Mouse (Mus musculus) embryo, embryonic 11.5 days (tissue): ENCODE results near the gene Rsu1.

Experiments
- DNase-seq: peaks from one replicate; pipeline ENCODE4 v3.0.0-alpha.2; 2012; ENCODE audit warnings: low read depth, low spot score

Gene Rsu1

DNA sequence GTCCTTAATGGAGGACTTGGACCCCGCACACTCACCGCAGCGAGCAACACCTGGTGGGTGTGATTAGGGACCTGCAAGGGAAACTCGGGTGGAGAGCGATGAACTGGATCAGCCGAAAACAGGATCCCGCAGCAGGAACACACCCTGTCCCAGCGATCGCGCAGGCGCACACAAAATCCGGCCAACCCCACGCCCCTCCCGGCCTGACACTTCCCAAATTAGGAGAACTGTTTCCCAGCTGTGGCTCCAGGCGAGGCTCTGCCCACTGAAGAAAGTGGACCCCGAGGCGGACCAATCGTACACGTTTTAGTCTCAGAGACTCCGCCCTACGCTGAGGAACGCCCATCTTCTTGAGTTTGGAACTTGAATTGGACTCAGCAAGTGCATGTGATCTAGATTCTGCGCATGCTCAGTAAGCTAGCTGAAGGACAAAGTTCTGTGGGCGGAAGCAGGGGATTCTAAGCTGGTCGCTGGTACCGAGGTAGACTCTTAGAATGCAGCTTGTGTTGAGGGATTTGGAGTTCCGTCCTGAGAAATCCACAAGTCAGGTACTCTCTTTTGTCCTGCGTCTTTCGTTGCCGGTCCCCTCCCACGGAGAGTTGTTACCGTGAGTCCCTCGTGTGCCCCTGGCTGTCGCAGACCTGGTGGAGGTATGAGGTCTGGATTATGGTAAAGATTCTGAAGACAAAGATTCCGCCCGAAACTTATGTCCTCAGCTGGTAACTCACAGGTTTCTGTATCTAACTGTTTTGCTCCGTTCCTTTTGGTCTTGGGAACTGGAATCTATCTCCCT, at the start of gene Rsu1:
Gene Rsu1, minus strand, starts transcription at position 251 of the 793 bp plus-strand sequence.
- peak; percentile 98 for DNase-seq

DNA sequence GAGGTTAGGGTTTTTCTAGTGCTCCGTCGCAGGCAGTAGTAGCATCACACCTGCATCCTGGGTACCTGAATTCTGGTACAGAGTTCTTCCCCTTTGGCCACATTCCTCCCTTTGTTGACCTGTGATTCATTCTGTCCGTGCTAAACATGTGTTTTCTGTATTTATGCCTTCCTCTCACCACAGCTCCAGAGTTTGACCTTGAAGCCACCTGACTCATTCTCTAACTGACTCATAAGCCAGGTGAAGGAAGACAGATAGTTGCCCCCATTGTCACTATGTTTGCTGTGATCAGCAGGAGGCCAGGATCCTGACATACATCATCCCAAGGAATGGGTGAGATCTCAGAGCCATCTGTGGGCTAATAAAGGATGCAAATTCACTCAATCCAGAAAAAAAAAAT, 32.2 kb upstream of the Rsu1 start:
- no peak for DNase-seq

DNA sequence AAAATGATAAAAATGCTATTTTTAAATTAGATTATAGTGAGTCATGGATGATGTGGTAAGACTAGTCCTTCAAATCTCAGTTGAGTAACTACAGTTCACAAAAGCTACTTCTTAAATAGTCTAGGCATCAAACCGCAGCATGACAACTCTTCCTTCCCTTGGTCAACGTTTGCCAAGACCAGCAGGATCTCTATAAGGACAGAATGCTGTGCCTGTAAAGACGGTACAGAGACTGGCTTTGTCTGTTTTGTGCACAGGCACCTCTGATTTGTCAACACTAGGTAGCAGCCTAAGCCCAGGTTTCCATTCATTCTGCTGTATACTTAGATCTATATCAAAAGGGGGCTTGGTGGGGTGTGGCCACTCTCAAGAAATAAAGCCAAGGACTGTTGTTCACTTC, 27.8 kb upstream of the Rsu1 start:
- DNase-seq = no peak

DNA sequence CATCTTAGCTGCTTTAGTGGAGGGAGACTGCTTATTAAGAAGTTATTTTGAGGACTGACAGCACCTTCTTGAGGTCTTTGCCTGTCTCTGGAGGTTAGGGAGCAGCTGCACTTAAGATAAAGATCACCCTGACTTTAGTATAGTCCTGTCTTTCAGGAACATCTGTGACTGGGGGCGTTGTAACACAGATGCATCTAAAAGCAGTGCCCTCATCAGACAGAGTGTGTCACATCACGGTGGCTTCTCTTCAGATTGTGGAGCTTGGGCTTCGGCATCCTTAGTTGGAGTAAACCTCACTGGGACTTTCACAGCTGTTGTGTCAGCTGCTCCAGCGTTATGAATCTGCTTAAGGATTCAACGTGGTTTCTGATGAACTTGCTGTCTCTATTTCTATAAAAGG, 26.5 kb upstream of the Rsu1 start:
- DNase-seq = no peak

DNA sequence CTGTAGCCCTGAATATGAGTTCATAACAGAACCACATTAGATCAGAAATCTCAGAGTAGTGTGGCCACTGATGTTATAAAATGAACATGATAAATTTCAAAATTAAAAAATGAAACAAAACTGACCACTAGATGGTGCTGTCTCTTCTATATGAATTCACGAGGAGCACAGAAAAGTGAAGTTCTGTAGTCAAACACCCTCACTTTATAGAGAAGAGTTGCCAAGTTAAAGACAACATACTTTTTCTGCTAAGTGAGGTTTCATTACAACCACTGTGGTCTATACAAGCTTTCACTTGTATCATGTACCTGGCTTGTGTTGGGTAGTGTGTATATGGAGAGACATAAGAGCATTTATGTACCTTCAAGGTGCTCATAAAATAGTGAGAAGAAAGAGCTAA, 19.4 kb upstream of the Rsu1 start:
- DNase-seq = no peak

DNA sequence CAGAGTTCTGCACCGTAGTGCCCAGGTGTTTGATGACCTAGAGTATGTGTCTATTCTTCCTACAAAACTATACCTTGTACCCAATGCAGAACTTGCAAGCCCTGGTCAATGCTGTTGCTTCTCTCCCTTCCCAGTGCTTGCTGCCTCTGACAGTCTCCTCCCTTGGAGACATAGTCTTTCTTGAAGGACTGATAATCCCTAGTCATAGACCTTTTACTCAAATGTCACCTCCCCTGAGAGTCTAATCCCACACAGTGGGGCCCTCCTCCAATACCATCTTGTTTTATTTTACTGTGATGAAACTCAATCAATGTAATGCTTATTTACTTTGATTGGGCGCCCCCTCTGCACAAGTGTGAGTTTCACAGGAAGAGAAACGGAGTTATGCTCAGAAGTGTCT, 18.9 kb upstream of the Rsu1 start:
- DNase-seq = no peak

DNA sequence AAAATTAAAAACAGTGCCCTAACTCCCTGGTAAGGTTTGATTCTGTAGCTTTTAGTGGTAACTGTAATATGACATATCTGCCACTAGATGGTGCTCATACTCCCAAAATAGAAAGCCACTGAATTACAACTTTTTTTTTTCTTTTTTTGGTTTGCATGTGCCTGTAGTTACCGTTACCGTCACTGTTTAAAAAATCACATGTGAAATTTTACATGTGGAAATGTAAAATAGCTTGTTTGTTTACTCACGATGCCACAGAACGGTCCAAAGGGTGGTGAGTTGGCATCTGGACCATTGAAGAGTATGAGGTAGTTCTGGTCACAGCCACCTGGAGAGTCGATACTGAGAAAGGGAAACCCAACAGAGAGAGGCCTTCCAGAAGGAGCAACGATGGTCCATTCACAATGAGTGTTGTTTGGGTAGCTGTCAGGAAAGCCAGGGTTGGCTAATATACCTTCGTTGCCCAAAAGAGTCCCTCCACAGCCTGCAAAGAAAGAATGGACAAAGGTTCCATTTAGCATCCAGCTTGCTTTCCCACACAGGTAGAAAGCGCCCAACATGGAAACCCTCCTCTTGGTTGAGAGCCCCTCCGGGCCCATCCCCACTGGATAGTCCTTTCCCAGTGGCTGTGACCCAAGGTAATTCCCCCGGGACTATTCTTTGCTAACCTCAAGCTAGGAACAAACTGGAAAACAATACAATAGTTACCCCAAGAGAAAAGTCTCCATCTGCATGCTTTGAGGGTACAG, 7.1 kb upstream of the Rsu1 start:
- no peak for DNase-seq

DNA sequence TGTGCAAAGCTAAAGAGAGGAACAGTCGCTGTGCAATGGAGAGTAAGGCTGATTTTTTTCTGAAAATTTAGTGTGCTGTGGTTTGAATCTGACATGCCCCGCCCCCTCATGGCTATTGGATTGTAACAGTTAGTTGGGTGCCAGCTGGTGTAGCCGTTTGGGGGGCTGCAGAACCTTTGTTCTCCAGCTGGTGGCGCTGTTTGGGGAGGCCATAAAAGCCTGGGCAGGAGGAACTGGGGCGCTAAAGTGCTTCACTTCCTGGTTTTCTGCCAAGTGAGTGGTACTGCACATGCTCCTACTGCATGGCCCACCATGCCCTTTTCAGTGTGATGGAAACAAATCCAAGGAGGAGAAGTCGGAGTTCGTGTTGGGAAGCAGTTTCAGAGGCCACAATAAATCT, 4.7 kb upstream of the Rsu1 start:
- no peak for DNase-seq

DNA sequence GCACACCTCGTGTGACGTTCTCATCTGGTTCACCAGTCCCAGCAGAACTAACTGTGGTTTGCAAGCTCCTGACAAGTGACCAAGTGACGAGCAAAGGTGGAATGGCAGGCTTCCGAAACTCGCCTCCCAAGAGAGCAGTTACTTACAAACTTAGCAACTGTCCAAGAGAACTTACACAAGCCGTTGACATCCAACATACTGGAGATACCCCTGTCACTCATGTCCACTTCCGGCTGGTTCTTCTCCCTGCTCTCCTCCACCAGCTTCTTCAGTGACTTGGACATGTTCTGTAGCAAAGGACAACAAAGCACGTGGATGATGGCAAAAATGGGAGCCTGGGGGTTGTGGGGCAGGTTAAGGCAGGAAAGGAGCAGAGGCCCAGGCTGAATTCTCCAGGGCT, 479 bp downstream of the Rsu1 start:
- no peak for DNase-seq

DNA sequence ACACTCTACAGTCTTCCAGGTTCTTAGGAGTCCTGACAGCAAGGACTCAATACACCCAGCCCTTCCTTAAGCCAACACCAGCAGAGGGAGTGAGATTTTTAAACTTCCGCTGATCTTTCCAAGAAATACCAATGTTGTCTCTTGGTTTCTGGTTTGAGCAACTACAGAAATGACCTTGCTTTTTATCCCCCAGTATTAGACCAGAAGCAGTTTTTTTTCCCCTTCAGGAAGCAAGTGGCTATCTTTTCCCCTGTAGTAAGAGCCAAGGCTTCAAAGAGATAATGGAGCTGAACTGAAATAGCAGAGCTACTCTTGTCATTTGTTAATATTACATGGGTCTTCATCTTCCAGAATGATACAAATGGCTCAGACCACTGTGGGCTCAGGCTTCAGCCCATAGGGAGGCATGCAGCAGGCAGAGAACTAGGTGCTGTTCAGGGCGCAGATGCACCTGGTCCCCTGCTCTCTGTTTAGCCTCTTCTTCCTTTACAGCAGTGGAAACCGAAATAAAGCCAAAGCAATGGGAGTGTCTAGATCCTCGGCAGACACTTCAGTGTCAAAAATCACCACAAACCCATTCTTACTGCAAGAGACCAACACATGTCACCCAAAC, 2.4 kb downstream of the Rsu1 start:
- no peak for DNase-seq

DNA sequence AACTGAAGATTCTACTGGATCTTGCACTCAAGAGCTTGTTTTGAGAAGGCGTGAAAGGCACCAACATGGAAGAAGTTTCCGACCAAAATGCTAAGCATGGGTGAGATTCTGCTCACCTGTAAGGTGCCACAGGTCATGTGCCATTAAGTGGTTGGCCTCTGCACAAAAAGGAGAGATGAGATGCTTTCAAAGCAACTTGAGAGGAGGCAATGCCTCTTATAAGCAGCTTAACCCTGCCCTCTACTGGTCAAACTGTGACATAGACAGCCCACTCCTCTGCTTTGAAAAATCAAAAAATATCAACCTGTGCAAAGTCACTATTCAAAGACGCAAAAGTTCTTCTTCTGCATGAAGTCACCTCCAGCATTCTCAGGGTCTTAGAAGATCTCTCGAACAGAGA, 6.3 kb downstream of the Rsu1 start:
- DNase-seq = no peak

DNA sequence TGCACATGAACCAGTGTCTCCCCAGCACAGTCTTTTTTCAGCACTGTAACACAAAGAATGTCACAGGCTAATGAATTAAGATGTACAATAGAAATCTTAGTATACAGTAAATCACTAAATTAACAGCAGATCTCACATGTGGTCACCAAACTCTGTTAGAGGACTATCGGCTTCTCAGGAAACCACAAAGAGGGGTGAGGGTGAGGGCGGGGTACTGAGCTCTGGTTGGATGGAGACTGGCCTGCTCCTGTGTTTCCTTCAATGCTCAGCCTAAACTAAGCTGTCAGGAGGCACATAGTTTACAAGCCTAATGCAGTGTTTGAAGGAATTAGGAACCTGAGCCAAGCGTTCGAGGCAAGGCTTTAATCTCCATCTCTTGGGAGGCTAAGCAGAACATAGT, 8.1 kb downstream of the Rsu1 start:
- no peak for DNase-seq

DNA sequence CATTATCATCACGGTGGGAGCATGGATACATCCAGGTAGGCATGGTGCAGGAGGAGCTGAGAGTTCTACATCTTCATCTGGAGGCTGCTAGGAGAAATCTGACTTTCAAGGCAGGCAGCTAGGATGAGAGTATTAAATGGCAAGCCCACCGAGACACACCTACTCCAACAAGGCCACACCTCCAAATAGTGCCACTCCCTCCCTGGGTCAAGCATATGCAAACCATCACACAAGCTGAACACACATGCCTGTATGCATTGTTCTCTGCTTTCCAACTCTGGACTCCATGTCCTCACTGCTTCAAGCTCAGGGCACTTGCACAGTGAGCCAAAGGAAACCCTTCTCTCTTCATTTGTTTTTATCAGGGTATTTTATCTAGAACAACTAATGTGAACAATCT, 12.6 kb downstream of the Rsu1 start:
- DNase-seq = no peak

DNA sequence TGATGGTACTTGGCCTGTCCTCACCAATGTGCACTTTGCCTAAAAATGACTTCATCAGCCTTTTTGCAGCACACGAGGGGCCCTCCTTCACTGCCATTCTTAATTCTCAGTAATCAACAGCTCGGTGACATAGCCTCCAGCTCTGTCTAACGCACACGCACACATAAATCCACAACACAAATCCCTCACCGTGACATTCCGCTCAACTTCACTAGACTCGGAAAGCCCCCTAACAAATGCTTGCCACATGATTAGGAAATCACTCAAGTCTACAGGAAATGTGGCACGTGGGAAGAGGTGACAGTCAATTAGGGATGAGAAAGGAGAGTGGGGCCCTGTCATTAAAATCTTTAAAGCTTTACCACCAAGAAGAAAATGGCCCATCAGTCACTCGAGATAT, 30.5 kb downstream of the Rsu1 start:
- no peak for DNase-seq

DNA sequence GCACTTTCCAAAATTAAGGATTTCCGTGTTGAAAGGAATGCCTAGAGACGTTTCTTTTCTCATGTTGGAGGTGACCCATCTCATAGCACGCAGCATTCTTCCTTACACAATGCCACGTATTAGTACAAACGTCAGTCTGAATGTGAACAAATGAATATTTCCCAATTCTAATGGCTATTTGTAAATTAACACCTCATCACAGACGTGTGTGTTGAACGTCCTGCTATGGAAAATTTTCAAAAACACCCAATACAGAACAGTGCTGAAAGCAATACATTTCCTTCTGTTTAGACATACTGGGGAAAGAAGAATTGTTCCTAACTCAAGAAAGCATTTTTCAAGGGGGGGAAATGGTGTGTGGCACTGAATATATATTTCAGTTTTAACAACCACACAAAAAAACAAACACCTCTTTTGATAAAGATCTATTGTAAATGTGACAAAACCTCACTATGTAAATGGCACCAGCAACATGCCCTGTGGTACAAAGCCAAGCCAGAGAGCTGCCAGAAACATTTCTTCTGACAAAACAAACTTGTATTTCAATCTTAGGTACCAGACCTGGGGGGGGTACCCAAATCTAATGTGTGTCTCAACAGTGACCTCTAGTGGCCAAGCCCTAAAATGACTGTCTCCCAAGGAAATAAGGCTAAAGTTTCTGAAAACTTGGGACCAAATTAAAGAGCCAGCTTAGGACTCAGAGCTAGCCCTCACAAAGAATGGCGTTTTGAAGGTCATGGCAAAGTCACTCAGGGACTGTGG, 33.9 kb downstream of the Rsu1 start:
- peak; percentile 55 for DNase-seq

DNA sequence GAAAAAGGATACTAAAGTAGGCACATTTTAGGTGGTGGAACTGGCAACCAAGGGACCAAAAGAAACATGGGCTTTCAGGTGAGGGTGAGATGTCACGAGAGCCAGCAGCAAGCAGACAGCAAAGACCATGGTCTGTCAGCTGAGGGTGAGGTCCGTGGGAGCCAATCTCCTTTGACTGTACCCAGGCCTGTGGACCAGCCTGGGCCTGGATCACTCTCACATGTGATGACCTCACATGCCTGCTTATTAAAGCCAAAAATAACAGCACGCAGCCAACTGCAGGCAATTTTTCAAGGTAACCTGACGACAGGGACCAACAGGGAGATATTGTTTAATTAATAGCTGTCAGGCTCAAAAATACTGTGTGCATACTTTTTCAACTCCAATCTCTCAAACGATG, 35.5 kb downstream of the Rsu1 start:
- DNase-seq = no peak

DNA sequence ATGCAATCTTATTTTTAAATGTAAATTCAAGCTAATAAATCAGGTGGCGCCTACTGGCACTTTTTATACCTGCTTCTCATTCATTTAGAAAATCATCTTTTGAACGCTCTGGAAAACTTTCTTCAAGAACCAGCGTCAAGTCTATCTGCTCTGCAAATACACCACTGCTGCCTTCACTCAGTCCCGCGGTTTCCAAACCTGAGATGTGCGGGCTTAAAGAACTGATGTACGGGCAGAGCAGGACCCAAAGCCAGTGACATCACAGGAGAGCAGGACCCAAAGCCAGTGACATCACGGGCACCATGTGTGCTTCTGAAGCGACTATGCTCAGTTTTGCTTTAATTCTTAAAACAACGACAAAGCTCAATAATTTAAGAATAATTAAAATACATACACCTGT, 36.4 kb downstream of the Rsu1 start:
- DNase-seq = no peak

DNA sequence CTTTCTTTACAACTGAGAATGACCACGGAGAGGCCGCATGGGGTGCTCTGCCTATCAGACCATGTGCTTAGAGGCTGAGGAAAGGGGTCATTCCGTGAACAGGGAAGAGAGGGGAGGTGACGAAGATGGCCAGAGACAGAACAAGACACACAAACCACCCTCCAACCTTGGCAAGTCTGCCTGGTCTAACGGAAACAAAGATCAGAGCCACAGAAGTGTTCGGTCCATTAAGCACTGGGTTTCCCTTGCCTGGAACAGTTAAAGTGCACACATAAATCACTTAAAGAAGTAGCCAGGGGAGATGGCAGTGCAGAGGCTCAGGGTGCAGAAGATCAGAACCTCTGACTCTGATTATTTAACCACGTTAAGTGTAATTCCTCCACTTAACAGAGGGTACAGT, 37.3 kb downstream of the Rsu1 start:
- DNase-seq = no peak

DNA sequence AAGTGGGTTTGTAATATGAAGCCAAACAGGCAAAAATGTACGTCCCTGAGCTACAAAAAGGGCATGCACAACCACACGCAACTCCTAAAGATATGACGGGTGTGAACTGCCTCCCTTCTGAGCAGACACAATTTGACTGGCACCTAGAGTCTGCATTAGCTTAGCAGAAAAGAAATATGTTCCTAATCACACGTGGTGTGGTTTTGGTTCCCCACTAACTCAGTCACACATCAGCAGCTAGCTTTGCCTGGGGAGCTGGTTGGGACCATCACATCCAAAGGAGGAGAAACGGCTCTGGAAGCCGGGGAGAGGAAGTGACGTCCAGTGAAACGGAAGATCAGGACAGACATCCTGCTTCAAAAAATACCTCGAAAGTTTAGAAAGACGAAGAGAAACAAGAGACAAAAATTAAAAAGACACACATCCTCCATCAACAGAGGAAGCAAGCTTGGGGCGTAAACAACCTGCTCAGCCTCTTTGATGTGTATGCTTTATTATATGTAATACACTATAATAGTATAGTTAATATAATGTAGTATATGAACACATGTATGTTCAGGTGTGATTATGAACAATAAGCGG, 37.9 kb downstream of the Rsu1 start:
- DNase-seq = no peak

DNA sequence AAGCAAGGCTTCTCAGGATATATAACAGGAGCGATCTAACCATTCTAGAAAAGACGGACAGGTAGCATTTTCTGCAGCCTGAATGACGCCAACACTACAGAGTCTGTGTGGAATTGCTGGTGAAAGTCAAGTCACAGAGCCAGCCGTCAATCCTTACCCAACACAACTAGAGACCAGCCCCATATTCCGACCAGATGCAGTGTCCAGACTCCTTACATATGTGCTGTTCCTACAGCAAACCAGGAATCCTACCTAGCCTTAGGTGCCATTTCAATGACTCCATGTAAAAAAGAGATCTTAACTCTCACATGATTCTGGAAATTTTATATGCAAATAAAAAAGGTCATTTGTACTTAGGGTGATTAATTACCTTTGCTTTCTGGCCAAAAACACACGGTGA, 38.9 kb downstream of the Rsu1 start:
- no peak for DNase-seq

DNA sequence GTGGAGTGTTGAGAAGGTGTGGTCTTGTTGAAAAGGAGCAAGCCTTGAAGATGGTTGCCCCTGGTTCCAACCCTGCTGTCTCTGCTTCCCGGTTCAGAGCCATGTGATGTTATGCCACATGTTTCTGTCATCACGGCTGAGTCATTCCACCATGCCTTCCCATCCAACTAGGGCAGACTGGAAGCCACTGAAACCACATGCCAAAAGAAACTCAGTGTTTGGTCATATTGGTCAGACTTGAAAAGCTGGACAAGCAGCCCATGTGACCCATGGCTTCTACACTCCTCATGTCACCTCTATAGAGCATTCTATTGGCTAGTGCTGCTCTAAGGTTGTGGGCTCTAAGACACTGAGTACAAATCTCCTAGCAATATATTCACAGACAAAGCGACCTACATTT, 41.5 kb downstream of the Rsu1 start:
- no peak for DNase-seq

DNA sequence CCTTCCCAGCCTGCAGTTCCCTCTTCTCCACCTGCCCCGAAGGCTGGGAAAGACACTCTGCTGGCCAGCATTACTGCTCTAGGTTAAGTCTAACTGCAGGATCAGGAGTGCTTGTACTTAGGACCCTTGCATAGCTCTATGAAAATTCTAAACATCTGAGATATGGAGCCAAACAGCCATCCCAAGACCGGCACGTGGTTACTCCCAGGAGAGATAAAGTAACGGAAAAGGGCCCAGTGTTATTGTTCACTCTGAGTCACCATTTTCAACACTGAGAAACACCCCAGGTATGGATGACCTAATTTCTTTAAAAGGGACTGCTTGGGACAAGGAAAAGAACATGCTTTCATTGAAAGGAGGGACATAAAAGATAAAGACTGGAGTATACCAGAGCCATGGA, 45.2 kb downstream of the Rsu1 start:
- no peak for DNase-seq
